Mouse (Mus musculus): Measurements from ENCODE around the gene Ube4b.

Ube4b gene

GRCm38 (mm10) chr4:149337353-149337752, 89.2 kb downstream of the Ube4b start:
- DNase-seq (ENCODE audit: low read depth) = no peak

DNA sequence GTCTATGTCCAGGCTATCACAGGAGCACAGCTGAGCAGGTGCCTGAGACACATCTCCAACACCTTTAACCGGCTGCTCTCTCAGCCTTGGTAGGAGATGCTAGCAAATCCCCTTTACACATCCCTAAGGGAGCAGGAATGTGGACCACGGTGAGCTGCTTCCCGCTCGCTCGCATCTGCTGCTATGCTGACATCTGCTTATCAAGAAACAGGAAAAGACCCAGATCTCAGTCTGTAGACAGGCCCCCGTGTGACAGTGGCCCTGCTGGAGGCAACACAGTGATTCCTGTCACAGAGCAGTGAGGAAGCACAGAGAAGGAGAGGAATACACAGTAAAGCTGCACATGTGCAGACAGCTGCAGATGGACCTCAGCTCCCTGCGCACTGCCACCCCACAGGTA, 90.2 kb downstream of the Ube4b start:
- no peak for DNase-seq (ENCODE audit: low read depth)

- no peak for DNase-seq (ENCODE audit: low read depth)
Measured at GRCm38 (mm10) chr4:149334881-149335280, 91.7 kb downstream of the Ube4b start.

DNA sequence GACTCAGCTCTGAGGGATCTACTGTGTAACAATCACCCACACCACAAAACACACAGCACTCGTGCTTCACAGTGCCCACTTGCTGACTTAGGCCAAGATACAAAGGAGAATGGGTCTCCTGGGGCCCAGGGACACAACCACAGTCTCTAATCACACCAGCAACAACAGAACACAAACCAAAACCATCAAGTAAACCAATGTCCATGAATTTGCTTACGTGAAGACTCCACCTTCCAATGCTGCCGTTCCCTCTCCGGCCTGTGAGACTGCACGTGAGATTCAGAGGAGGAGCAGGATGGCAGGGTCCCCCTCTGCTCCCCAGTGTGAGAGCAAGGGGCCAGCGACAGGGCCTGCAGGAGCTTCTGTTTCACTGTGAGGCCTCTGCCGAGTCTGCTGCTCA, 93.8 kb downstream of the Ube4b start:
- no peak for DNase-seq (ENCODE audit: low read depth)

DNA sequence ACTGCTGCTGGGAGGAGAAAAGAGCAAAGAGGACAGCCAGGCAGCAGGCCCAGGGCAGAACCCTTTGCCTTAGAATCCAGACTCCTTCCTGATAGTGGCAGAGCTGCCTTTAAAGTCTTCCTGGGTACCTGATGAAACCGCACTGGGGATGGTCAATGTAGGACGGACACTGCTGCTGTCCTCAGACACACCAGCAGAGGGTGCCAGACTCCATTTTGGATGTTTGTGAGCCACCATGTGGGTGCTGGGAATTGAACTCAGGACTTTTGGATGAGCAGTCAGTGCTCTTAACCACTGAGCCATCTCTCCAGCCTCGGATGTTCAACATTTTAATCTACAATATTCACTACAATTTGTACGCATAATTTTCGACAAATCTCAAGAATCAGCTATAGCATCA, 96.1 kb downstream of the Ube4b start:
- no peak for DNase-seq (ENCODE audit: low read depth)

GRCm38 (mm10) chr4:149328735-149329134, 97.8 kb downstream of the Ube4b start:
- no peak for DNase-seq (ENCODE audit: low read depth)

- no peak for DNase-seq (ENCODE audit: low read depth)
Measured at GRCm38 (mm10) chr4:149327281-149327680, 99.3 kb downstream of the Ube4b start.

- peak; percentile 15 for DNase-seq (ENCODE audit: low read depth)
Measured at GRCm38 (mm10) chr4:149325411-149326162, 101.0 kb downstream of the Ube4b start.

DNA sequence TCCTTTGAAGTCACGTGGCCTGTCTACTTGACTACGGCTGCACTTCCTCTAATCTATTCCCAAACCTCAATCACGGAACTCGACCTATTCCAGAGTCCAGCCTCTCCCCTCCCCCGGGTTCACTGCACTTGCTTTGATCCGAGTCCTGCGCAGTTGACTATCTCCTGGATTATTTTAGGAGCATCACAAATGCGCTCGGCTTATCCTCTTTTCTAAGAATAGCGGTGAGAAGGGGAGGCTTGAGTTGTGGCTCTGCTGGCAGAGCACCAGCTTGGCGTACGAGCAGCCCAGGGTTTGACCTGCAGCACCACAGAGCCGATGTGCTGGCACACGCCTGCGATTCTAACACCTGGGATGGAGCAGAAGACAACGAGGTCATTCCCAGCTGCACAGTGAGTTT, 102.8 kb downstream of the Ube4b start:
- DNase-seq (ENCODE audit: low read depth) = no peak

GRCm38 (mm10) chr4:149322718-149323117, 103.8 kb downstream of the Ube4b start:
- DNase-seq (ENCODE audit: low read depth) = no peak

- DNase-seq (ENCODE audit: low read depth) = peak; percentile 58
Measured at GRCm38 (mm10) chr4:149322286-149322685, 104.3 kb downstream of the Ube4b start.

- DNase-seq (ENCODE audit: low read depth) = no peak
Measured at GRCm38 (mm10) chr4:149319088-149319487, 107.5 kb downstream of the Ube4b start.

DNA sequence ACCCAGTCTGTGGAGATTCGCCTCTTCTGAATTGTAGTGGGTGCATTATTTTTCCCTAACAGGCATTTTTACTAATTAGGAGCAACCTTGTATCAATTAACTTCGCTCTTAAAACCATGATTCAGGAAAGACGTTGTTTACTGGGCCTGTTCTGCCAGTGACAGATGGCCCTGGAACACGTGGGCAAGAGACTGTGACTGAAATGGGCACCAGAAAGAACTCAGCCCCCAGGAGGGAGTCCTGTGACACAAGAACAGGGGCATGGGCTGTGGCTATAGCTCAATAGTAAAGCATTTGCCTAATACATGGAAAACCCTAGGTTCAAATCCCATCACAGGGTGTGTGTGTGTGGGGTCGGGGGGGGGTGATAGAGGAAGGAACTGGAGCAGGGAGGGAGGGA, 109.2 kb downstream of the Ube4b start:
- no peak for DNase-seq (ENCODE audit: low read depth)

GRCm38 (mm10) chr4:149314275-149314837, 112.2 kb downstream of the Ube4b start:
- DNase-seq (ENCODE audit: low read depth) = no peak

DNA sequence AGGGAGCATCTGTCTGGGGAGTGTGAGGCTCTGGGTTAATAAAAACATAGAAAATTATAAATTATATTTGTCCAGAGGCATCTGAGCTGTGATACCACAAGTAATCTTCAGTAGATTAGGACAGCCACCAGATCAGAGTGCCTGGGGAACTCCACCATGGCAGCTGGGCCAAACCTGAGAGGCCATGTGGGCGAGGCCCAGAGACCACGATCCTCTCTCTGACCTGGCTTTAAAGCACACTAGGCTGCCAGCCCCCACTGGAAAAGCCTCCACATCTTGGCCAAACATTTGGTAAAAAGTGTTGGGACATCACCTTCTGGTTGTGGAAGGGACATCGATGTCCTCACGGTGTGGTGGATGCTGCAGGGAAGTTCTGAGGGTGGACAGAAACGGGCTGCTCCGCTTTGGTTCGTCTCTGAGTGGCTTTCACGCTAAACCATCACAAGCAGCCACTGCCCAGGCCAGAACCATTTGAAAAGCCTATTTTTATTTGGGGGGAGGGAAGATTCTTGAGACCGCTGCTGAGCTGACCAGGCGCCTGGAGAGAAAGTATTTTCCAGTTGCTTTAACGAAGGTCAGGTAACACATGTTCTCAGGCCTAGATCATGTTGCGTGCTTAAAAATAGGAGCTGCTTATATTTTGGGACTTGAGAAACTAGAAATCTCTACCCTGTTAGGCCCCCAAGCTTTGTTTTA, 112.8 kb downstream of the Ube4b start:
- no peak for DNase-seq (ENCODE audit: low read depth)

- DNase-seq (ENCODE audit: low read depth) = no peak
Measured at GRCm38 (mm10) chr4:149311996-149312395, 114.6 kb downstream of the Ube4b start.

- no peak for DNase-seq (ENCODE audit: low read depth)
Measured at GRCm38 (mm10) chr4:149308491-149308820, 118.1 kb downstream of the Ube4b start.

DNA sequence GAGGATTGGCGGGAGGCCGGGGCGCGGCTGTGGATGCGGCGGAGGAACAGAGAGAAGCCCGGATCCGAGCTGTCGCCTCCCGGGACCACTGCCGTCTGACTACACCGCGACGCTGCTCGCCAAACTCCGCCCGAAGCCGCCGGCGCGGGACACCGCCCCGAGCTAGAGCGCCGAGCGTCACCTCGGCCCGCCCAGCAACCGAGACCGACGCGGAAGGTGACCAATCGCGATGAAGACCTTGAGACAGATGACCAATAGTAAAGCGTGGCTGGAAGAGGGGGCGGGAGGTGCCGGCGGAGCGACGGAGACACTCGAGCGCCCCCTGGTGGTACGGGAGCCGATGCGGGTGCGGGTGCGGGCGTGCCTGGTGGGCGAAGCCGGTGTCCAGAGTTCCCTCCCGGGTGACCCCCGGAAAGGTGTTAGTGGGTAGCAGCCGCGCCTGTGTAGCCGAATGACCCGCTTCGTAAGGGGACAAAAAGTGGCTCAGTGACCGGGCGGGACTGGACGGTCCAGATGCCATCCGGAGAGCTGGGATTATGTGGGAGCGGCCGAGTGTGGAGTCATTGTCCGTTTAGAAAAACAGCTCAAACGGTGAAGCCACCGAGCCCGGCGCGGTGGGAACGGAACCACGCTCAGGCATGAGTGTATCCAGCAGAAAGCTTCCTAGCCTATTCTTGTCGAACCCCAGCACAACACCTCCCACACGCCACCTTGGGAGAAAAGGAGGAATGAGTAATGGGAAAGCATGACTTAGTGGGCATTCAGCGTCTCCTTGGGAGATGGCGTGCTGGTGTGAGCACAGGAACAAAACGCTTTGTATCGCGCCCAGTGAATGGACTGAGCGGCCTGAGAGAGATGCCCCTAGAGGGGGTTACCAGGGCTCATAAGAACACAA, 118.7 kb downstream of the Ube4b start, which contains the start of gene Kif1b:
TSS of gene Kif1b (minus strand) at position 98 of the 895 bp plus-strand sequence.
- peak; percentile 99 for DNase-seq (ENCODE audit: low read depth)

DNA sequence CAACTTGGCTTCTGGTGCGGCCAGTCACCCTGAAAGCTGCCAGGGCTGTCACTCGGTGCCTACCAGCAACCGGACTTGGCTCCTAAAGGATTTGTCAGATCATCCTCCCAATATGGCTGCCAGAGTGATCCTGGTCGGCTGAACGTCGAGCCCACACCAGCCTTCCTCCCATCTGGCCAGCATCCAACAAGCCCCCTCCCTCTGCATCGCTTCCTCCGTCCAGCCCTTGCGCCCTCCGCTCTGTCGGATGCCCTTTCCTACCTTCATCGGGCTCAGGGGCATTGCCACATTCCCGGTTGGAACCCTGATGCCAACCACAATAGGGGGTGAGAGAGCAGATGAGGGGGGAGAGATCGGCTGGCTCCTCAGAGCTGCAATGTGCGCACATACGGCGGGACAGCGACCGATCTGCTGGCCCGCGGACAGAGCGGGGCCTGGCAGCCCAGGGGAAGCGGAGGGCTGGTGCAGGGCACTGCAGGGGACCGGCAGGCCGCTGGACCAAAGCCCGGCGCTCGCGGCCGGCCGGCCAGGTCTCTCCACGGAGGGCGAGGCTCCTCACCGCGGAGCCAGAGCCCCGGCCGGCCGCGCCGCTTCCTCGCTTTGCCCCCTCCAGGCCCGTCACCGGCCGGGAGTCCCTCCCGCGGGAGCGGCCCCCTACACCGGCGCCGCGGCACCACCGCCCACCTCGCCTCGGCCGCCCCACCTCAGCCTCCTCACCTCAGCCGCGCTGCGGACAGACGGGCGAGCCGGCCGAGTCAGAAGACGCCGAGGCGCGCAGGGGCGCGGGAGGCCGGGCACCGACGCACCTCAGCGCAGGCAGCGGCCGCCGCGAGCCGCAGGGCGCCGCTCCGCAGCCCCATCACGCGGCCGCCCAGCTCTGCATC, 119.6 kb downstream of the Ube4b start:
- DNase-seq (ENCODE audit: low read depth) = peak; percentile 37

GRCm38 (mm10) chr4:149305761-149306711, 120.5 kb downstream of the Ube4b start:
- DNase-seq (ENCODE audit: low read depth) = peak; percentile 15

Measured in induced T-regulatory cell, adult 2 months (primary cell).